In the genomic region with DNA sequence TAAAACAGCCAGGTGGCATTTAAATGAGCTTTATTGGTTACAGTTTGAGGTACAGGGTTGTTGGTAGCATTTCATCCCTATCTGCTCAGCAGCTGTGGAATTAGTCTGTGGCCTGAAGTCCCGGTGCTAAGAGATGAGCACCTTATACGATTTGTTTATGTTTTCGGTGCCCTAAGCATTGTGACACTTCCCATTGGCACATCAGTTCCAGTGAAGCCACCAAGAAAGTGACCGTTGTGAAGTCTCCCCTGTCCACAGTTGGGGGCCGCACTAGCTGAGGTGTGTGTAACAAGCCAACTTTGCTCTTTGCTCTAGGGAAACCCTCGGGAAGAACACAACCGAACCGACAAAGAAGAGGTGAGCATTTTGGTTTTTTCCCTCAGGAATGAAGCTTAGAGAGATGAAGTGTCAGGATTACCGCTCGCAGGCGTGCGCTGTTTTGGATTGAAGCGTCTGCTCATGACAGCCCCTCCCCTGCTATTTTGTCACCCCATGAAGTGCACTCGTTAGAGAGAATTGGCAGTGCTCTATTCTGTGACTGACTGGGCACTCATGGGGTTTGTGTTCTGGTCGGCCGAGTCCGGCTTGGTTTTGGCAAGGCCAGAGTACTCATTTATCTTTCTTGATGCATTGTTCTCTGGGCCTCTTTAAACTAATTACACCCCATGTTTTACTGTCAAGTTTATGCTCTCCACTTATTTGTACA, we compare ENCODE assay signal across 23 mouse cellular contexts. TPM values are rescaled to one million over a fixed set of nuclear protein-coding genes. Genes with fewer than 3 reads are reported as not detected.
DNase-seq lines count a peak whose midpoint lies in the region; ATAC-seq lines count a peak whose summit lies in the region.
"Had no signal": no experiment of that assay in that cellular context is flagged by ENCODE, and none has a peak within 500 bp of the region (broad histone marks: within the 10 kb centered on the region; RNA-seq: fewer than 3 reads in every experiment).

No protein-coding gene starts in this region.

- no peak overlapping the region for H3K4me3 ChIP-seq in forebrain, embryonic 14.5 days (ENCODE audit: low read depth, low read length)
- no peak overlapping the region for H3K4me3 ChIP-seq in forebrain, embryonic 12.5 days (replicated peaks)
- H3K4me3 ChIP-seq in heart, embryonic 10.5 days = no peak overlapping the region
- H3K4me3 ChIP-seq in midbrain, embryonic 14.5 days (replicated peaks; ENCODE audit: low read depth, low read length) = no peak overlapping the region
- no peak overlapping the region for H3K4me3 ChIP-seq in midbrain, embryonic 11.5 days (ENCODE audit: low read depth, low read length)
- H3K4me3 ChIP-seq: layer of hippocampus, adult 2 months; liver, embryonic 13.5 days; lung, embryonic 15.5 days; megakaryocyte, embryonic 14.5 days; neural tube, embryonic 12.5 days had no signal

- intact Hi-C loops in heart, postnatal 10 days (cut with DNase I) = no loop called here

- no peak overlapping the region for H3K9ac ChIP-seq in forebrain, embryonic 14.5 days (ENCODE audit: low read length)
- H3K9ac ChIP-seq in forebrain, embryonic 12.5 days = no peak overlapping the region
- no peak overlapping the region for H3K9ac ChIP-seq in midbrain, embryonic 14.5 days (replicated peaks; ENCODE audit: low read length)
- H3K9ac ChIP-seq in midbrain, embryonic 11.5 days (ENCODE audit: low read length) = no peak overlapping the region
- H3K9ac ChIP-seq: liver, embryonic 13.5 days; lung, embryonic 15.5 days; neural tube, embryonic 12.5 days had no signal

- 0 out of 2 replicates have a peak, but pooled peaks cover 3% of the 10 kb centered on the region for H3K36me3 ChIP-seq in forebrain, embryonic 14.5 days (ENCODE audit: control insufficient read depth, insufficient read depth, low read length)
- no peaks in the 10 kb centered on the region; the same call in 1 of the 2 replicates for H3K36me3 ChIP-seq in forebrain, embryonic 12.5 days (replicated peaks)
- no peaks in the 10 kb centered on the region for H3K36me3 ChIP-seq in heart, embryonic 10.5 days
- peaks cover 11% of the 10 kb centered on the region for H3K36me3 ChIP-seq in midbrain, embryonic 14.5 days (ENCODE audit: control insufficient read depth, insufficient read depth, low read length)
- no peaks in the 10 kb centered on the region for H3K36me3 ChIP-seq in midbrain, embryonic 11.5 days (ENCODE audit: control insufficient read depth, insufficient read depth, low read length)
- H3K36me3 ChIP-seq: lung, embryonic 15.5 days; neural tube, embryonic 12.5 days had no signal

- H3K9me3 ChIP-seq in forebrain, embryonic 14.5 days (replicated peaks; ENCODE audit: control insufficient read depth, low read length) = no peaks in the 10 kb centered on the region
- no peaks in the 10 kb centered on the region for H3K9me3 ChIP-seq in forebrain, embryonic 12.5 days
- no peaks in the 10 kb centered on the region for H3K9me3 ChIP-seq in heart, embryonic 10.5 days
- no peaks in the 10 kb centered on the region for H3K9me3 ChIP-seq in midbrain, embryonic 14.5 days (ENCODE audit: control insufficient read depth, low read length)
- no peaks in the 10 kb centered on the region for H3K9me3 ChIP-seq in midbrain, embryonic 11.5 days (ENCODE audit: control insufficient read depth, low read length)
- H3K9me3 ChIP-seq: liver, embryonic 13.5 days; lung, embryonic 15.5 days; megakaryocyte, embryonic 14.5 days; neural tube, embryonic 12.5 days had no signal

- DNase-seq in forebrain, embryonic 14.5 days (ENCODE audit: low spot score) = peak; percentile 58
- peak; percentile 12 to 40 for DNase-seq in heart, postnatal 10 days
- no peak for DNase-seq in heart, embryonic 10.5 days (ENCODE audit: low spot score)
- peak; percentile 6 for DNase-seq in midbrain, embryonic 14.5 days
- no peak for DNase-seq in midbrain, embryonic 11.5 days (ENCODE audit: low spot score, missing footprints)
- no peak for DNase-seq in adrenal gland, postnatal 10 days
- DNase-seq in kidney, postnatal 14 days = no peak
- DNase-seq: adrenal gland, postnatal 14 days; cerebellum, adult 2 months; kidney, adult 11 months; liver, embryonic 13.5 days; thymus, postnatal 14 days had no signal

- peak; percentile 52; the same call in 1 of the 2 replicates for ATAC-seq in forebrain, embryonic 14.5 days
- no peak for ATAC-seq in forebrain, embryonic 12.5 days (ENCODE audit: low FRiP score)
- ATAC-seq in midbrain, embryonic 14.5 days (ENCODE audit: low FRiP score, low TSS enrichment) = no peak
- no peak for ATAC-seq in midbrain, embryonic 11.5 days (ENCODE audit: low FRiP score)

- 50% methylated on average over 17 of the region's 17 CpGs for WGBS in forebrain, embryonic 14.5 days
- WGBS in forebrain, embryonic 12.5 days = 63% methylated on average over 17 of the region's 17 CpGs
- 81% methylated on average over 17 of the region's 17 CpGs for WGBS in heart, embryonic 10.5 days
- 74% methylated on average over 17 of the region's 17 CpGs for WGBS in midbrain, embryonic 14.5 days
- WGBS in midbrain, embryonic 11.5 days = 84% methylated on average over 17 of the region's 17 CpGs

- no peaks in the 10 kb centered on the region for H3K4me1 ChIP-seq in forebrain, embryonic 14.5 days (ENCODE audit: control insufficient read depth, insufficient read depth, low read length)
- H3K4me1 ChIP-seq in forebrain, embryonic 12.5 days = no peaks in the 10 kb centered on the region
- peaks cover under 1% of the 10 kb centered on the region; the same call in 1 of the 2 replicates for H3K4me1 ChIP-seq in heart, embryonic 10.5 days
- H3K4me1 ChIP-seq in midbrain, embryonic 14.5 days (ENCODE audit: control insufficient read depth, insufficient read depth, low read length) = no peaks in the 10 kb centered on the region
- no peaks in the 10 kb centered on the region for H3K4me1 ChIP-seq in midbrain, embryonic 11.5 days (ENCODE audit: control insufficient read depth, insufficient read depth, low read length)
- H3K4me1 ChIP-seq: liver, embryonic 13.5 days; lung, embryonic 15.5 days; neural tube, embryonic 12.5 days had no signal

- H3K27me3 ChIP-seq in forebrain, embryonic 14.5 days (replicated peaks; ENCODE audit: control insufficient read depth, insufficient read depth, low read length) = no peaks in the 10 kb centered on the region
- no peaks in the 10 kb centered on the region for H3K27me3 ChIP-seq in forebrain, embryonic 12.5 days
- no peaks in the 10 kb centered on the region for H3K27me3 ChIP-seq in heart, embryonic 10.5 days (ENCODE audit: insufficient read depth, poor library complexity, severe bottlenecking)
- no peaks in the 10 kb centered on the region for H3K27me3 ChIP-seq in midbrain, embryonic 14.5 days (ENCODE audit: control insufficient read depth, insufficient read depth, low read length)
- H3K27me3 ChIP-seq in midbrain, embryonic 11.5 days (ENCODE audit: control insufficient read depth, insufficient read depth, low read length) = no peaks in the 10 kb centered on the region
- H3K27me3 ChIP-seq: CH12.LX; liver, embryonic 13.5 days; lung, embryonic 15.5 days; megakaryocyte, embryonic 14.5 days; neural tube, embryonic 12.5 days had no signal

- H3K27ac ChIP-seq in forebrain, embryonic 14.5 days (ENCODE audit: low read depth, low read length) = no peak overlapping the region
- no peak overlapping the region for H3K27ac ChIP-seq in forebrain, embryonic 12.5 days
- no peak overlapping the region for H3K27ac ChIP-seq in heart, embryonic 10.5 days
- no peak overlapping the region for H3K27ac ChIP-seq in midbrain, embryonic 14.5 days (replicated peaks; ENCODE audit: low read depth, low read length)
- H3K27ac ChIP-seq in midbrain, embryonic 11.5 days (ENCODE audit: low read depth, low read length) = no peak overlapping the region
- H3K27ac ChIP-seq: kidney, postnatal 0 days; layer of hippocampus, adult 2 months; liver, embryonic 13.5 days; lung, embryonic 15.5 days; neural tube, embryonic 12.5 days; stomach, postnatal 0 days had no signal

- H3K4me2 ChIP-seq in forebrain, embryonic 14.5 days (ENCODE audit: low read length) = no peak overlapping the region
- no peak overlapping the region for H3K4me2 ChIP-seq in forebrain, embryonic 12.5 days
- H3K4me2 ChIP-seq in midbrain, embryonic 14.5 days (ENCODE audit: low read length) = no peak overlapping the region
- no peak overlapping the region for H3K4me2 ChIP-seq in midbrain, embryonic 11.5 days
- H3K4me2 ChIP-seq: liver, embryonic 13.5 days; lung, embryonic 15.5 days; neural tube, embryonic 12.5 days had no signal

RNA-seq across cellular contexts. Expression of a gene that starts 33.5 kb away (rescaled TPM):
- 9.8 and 11.9 TPM in 2 replicates for polyA plus RNA-seq in forebrain, embryonic 14.5 days (2014; fragmentation: Nextera tagmentation; extraction: Ambion mirVana)
- 12.8 and 13.1 TPM in 2 replicates for polyA plus RNA-seq in forebrain, embryonic 12.5 days (2016; fragmentation: Nextera tagmentation; extraction: Ambion mirVana)
- total RNA-seq in heart, postnatal 10 days (2021) = 10 to 100 TPM; 33.1 to 36.8 TPM
- polyA plus RNA-seq in heart, embryonic 10.5 days (2016; fragmentation: Nextera tagmentation; extraction: Ambion mirVana) = 8.2 and 8.8 TPM in 2 replicates
- 18.1 and 20.0 TPM in 2 replicates for polyA plus RNA-seq in midbrain, embryonic 14.5 days (2014; fragmentation: Nextera tagmentation; extraction: Ambion mirVana)
- 6.5 and 7.0 TPM in 2 replicates for polyA plus RNA-seq in midbrain, embryonic 11.5 days (2014; fragmentation: Nextera tagmentation; extraction: Ambion mirVana)
- 10 to 100 TPM; 20.0 to 33.8 TPM for total RNA-seq in adrenal gland, postnatal 10 days (2021)

RNA-seq across cellular contexts. Expression of a gene that starts 33.6 kb away (rescaled TPM):
- polyA plus RNA-seq in forebrain, embryonic 14.5 days (2014; fragmentation: Nextera tagmentation; extraction: Ambion mirVana) = 0.44 and 0.84 TPM in 2 replicates
- polyA plus RNA-seq in forebrain, embryonic 12.5 days (2016; fragmentation: Nextera tagmentation; extraction: Ambion mirVana) = 0.40 and 0.50 TPM in 2 replicates
- total RNA-seq in heart, postnatal 10 days (2021) = 1 to 10 TPM; 3.0 to 4.2 TPM
- polyA plus RNA-seq in heart, embryonic 10.5 days (2016; fragmentation: Nextera tagmentation; extraction: Ambion mirVana) = 0.83 and 0.86 TPM in 2 replicates
- 0.18 and 0.50 TPM in 2 replicates for polyA plus RNA-seq in midbrain, embryonic 14.5 days (2014; fragmentation: Nextera tagmentation; extraction: Ambion mirVana)
- polyA plus RNA-seq in midbrain, embryonic 11.5 days (2014; fragmentation: Nextera tagmentation; extraction: Ambion mirVana) = 0.34 and 0.76 TPM in 2 replicates
- 1 to 10 TPM; 5.0 to 6.5 TPM for total RNA-seq in adrenal gland, postnatal 10 days (2021)

RNA-seq across cellular contexts. Expression of a gene that starts 46.9 kb away (rescaled TPM):
- polyA plus RNA-seq in forebrain, embryonic 14.5 days (2014; fragmentation: Nextera tagmentation; extraction: Ambion mirVana) = 0.28 TPM in 1 of 2 replicates, not detected in the other
- polyA plus RNA-seq in forebrain, embryonic 12.5 days (2016; fragmentation: Nextera tagmentation; extraction: Ambion mirVana) = 0.23 TPM in 1 of 2 replicates, not detected in the other
- under 1 TPM in 1 of 2 experiments, not detected in 1; 0.60 TPM for total RNA-seq in heart, postnatal 10 days (2021)
- polyA plus RNA-seq in heart, embryonic 10.5 days (2016; fragmentation: Nextera tagmentation; extraction: Ambion mirVana) = 0.23 and 0.30 TPM in 2 replicates
- 0.67 TPM in 1 of 2 replicates, not detected in the other for polyA plus RNA-seq in midbrain, embryonic 14.5 days (2014; fragmentation: Nextera tagmentation; extraction: Ambion mirVana)
- 0.19 TPM in 1 of 2 replicates, not detected in the other for polyA plus RNA-seq in midbrain, embryonic 11.5 days (2014; fragmentation: Nextera tagmentation; extraction: Ambion mirVana)
- 1 to 10 TPM in 1 of 2 experiments, under 1 TPM in 1; 0.82 to 1.7 TPM for total RNA-seq in adrenal gland, postnatal 10 days (2021)
- total RNA-seq: CH12.LX; gastrocnemius, adult 8-10 months had no signal
- polyA plus RNA-seq: embryonic facial prominence, embryonic 14.5 days; limb, embryonic 11.5 days; neural tube, embryonic 12.5 days had no signal

Comparison
In these comparisons a context has a peak if more than half of its experiments do, and no peak if none do; other contexts are left out.
1. DNase-seq: peak in forebrain, embryonic 14.5 days (single experiment), heart, postnatal 10 days (2 of 2) and midbrain, embryonic 14.5 days (single experiment); none in heart, embryonic 10.5 days (single experiment), midbrain, embryonic 11.5 days (single experiment), adrenal gland, postnatal 10 days (single experiment) and kidney, postnatal 14 days (single experiment).